Mouse (Mus musculus): Measurements from ENCODE around the gene Iqschfp.
A peak's percentile ranks its signal among the peaks of the same experiment; 100 is the strongest.

Gene Iqschfp

GRCm38 (mm10) chr3:68604467-68604866 lies 712.4 kb downstream of the Iqschfp start:
- DNase-seq (ENCODE audit: low spot score): no peak

- DNase-seq (ENCODE audit: low spot score): no peak
Measured at GRCm38 (mm10) chr3:68604962-68605361, 712.9 kb downstream of the Iqschfp start.

DNA sequence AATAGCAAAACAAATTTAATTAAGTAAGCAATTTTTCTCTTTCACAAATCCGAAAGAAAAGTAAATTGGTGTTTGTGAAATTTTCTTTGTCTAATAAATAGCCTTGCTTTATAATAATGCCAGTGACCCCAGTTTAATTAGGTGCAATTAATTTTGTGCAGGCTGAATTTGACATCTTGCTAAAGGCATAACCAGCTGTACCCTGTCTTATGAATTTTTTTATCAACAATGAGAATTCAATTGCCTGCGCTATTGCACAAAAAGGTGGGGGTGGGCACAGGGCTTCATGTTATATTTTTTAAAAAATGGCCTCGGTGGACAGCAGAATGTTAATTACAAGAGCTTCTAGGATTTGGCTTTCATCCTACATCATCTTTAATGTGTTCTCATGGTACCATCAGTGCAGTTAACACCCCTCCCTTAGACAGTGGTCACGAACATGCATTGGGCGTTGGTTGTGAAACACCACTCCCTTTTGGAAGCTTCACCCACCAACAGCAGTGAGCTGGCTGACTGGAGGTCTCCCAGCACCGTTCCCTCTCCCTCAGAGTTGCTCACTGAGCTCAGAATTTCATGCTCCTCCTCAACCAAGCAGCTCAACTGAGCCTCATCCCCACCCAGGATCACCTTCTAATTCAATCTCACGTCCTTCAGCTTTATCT lies 714.0 kb downstream of the Iqschfp start:
- no peak for DNase-seq (ENCODE audit: low spot score)

- no peak for DNase-seq (ENCODE audit: low spot score)
Measured at GRCm38 (mm10) chr3:68606730-68607129, 714.7 kb downstream of the Iqschfp start.

DNA sequence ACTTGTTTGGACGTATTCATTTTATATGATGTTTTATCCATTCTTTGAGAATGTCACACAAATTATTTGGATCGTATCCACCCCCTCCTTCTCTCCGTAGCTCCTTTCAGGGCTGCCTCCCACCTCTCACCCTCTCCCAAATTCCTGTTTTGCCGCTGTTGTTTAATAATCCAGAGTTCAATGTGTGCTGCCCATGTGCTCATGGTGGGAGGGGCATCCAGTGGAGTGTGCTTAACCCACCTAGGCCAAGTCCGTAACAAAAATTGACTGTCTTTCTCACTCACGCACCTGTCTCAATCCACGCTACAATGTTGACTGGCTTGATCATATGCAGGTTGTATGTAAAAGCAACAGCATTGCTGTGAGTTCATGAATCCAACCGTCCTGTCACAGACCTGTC lies 715.3 kb downstream of the Iqschfp start:
- DNase-seq (ENCODE audit: low spot score): no peak

GRCm38 (mm10) chr3:68608848-68609497 lies 716.9 kb downstream of the Iqschfp start:
- DNase-seq (ENCODE audit: low spot score): no peak

- no peak for DNase-seq (ENCODE audit: low spot score)
Measured at GRCm38 (mm10) chr3:68610011-68610410, 718.0 kb downstream of the Iqschfp start.

DNA sequence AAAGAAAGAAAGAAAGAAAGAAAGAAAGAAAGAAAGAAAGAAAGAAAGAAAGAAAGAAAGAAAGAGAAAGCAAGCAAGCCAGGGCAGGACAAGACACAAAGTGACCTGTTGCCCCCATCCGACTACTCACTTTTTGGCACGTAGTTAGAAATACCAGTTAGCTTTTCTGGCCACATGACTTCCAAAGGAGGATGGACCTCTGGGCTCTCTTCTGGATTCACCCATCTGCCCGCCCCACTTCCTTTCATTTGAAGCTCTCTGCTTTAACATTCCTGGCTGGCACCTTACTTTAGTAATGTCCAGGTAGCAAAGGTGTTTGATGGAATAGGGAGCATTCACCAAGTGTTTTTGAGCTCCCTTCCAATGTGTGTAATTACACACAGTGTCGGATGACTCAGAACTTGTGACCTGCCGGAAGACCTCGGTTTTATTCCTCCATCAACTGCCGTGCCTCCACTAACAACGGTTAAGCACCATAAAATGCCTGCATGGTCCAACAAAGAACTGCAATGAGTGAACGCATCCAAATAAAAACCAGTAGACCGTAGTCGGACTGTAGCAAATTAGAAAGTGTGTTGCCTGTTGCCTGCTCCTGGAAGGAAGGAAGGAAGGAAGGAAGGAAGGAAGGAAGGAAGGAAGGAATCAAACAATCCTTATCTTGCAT lies 718.7 kb downstream of the Iqschfp start:
- no peak for DNase-seq (ENCODE audit: low spot score)

DNA sequence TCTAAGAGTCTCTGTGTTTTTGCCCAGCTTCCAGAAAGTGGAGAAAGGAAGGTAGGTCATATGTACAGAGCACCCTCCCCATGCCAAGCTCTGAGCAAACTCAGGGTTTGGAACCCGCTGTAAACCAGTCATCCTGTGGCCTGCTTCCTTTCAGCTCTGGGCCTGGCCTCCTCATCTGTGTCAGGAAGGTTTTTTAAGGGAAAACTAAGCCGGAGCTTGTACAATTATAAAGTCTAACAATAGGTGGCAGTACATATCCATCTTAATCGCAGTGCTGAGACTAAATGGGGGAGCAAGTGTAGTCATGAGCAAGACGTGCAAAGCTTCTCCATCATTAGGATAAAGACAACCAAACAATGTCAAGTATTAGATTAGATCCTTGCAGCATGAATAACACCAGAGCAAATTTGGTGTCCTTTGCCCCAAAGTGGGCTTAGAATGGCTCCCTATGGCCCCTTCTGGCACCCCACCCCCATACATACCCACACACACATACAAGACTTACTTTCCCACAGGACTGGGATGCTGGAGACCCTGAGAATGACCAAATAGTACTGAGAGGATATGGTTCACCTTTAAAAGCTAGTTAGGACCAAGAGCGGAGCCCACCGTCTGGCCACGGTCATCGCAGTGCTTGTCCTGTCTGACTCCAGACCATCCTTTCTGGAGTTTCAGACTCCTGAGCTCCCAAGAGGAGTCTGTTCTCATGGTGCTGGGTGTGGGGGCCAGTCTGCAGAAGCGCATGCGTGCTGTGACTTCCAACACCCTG lies 723.2 kb downstream of the Iqschfp start:
- DNase-seq (ENCODE audit: low spot score): peak; percentile 14

- peak; percentile 3 for DNase-seq (ENCODE audit: low spot score)
Measured at GRCm38 (mm10) chr3:68616363-68616762, 724.3 kb downstream of the Iqschfp start.

GRCm38 (mm10) chr3:68617708-68618107 lies 725.7 kb downstream of the Iqschfp start:
- no peak for DNase-seq (ENCODE audit: low spot score)

- no peak for DNase-seq (ENCODE audit: low spot score)
Measured at GRCm38 (mm10) chr3:68619097-68619496, 727.1 kb downstream of the Iqschfp start.

DNA sequence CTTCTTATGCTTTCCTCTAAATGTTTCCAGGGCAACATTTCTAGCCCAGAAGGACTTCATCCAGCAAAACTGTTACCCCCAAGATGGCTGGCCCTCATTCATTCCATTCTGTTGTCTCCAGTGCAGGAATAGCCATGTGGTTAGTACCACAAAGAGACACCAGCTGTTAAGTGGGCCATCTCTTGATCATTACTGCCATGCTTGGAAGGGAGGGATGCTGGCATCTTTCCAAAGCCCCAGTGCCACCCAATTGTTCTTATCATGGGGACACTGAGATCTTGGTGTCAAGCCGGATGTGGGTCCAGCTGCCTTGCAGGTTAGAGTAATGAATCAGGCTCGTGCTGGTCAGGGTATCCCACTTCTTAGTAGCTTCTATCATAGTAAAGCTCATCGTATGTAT lies 729.9 kb downstream of the Iqschfp start:
- DNase-seq (ENCODE audit: low spot score): no peak

DNA sequence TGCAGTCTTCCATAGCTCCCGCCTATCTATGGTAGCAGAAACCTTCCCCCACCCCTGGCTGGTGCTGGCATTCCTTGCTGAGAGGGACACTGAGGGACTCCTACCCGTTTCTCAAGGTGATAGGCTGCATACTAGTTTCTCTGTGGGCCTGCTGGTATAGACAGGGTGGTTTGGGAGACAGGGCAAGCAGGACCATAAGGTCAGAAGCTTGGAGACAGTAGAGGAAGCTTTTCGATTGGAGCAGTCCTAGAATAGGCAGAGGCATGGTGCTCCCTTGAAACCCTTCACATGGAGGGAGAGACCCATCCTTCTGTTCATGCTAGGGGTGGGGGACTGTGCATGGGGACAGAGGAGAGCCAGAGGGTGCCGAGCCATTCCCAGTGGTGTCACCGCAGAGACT lies 731.0 kb downstream of the Iqschfp start:
- no peak for DNase-seq (ENCODE audit: low spot score)

GRCm38 (mm10) chr3:68624471-68624870 lies 732.4 kb downstream of the Iqschfp start:
- no peak for DNase-seq (ENCODE audit: low spot score)

GRCm38 (mm10) chr3:68630261-68630660 lies 738.2 kb downstream of the Iqschfp start:
- no peak for DNase-seq (ENCODE audit: low spot score)

- DNase-seq (ENCODE audit: low spot score): no peak
Measured at GRCm38 (mm10) chr3:68630821-68631220, 738.8 kb downstream of the Iqschfp start.

- DNase-seq (ENCODE audit: low spot score): no peak
Measured at GRCm38 (mm10) chr3:68632714-68633113, 740.7 kb downstream of the Iqschfp start.

DNA sequence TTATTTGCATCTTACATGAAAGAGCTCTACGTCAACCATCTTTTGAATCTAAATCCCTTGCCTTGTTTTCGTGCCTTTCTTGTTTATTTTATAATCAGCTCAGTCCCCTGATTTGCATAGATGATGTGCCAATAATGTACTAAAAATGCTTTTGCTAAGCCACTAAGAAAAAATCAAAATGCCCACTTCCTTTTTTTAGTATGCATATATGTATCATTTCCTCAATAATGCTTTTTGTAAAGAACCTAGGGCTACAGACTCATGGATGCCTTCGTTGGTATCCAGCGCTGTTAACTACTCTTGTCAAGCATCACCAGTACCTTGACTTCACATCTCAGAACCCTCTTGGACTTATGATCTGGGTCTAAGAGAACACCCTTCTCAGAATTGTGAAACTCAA lies 741.5 kb downstream of the Iqschfp start:
- no peak for DNase-seq (ENCODE audit: low spot score)

DNA sequence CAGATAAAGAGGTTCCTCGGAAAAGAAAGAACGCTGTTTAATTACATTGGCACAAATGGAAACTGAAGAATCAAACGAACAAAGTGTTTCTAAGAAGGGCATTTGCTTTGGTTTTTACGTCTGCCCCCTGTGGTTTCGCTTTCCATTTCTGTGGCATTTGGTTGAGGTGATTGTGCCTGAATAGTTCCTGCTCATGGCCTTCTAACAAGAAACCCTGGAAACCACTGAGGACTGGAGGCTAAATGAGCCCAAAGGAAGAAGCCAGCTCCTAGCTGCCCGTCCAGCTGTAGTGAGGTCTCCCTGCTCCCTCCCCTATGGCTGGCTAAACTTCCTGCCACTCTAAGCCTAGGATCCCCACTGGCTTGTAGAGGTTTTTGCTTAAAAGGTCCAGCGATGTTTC lies 745.9 kb downstream of the Iqschfp start:
- DNase-seq (ENCODE audit: low spot score): no peak

DNA sequence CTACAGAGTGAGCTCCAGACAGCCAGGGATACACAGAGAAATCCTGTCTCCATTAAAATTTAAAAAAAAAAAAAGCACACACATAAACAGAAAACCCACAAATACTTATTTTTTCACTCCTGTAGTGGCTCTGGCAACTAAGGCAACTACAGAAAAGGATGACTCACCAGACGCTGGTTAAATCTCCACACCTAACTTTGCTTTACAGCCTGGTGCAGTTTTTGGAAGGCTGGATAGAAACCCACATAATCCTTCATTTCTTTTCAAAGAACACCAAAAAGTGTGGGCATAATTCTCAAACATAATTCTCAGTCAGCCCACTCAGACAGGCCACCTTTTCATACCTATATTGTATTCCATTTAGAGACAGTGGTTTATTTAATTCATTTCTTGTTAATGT lies 746.7 kb downstream of the Iqschfp start:
- DNase-seq (ENCODE audit: low spot score): no peak

DNA sequence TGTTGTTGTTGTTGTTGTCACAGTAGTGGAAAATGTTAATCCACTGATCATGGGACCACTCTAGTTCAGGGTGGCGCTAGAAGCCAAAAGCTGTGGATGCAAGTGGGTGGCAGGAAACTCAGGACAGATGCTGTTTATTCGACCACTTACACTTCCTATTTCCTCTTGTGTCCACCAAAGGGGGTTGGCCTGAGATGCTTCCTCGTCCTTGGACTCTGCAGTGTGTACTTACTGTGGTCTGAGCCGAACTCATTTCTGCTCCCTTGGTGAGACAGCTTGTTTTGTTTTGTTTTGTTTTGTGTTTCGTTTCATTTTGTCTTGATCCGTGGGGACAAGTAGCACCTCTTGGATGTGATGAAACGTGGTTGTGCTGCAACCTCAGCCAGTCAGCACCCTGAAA lies 750.9 kb downstream of the Iqschfp start:
- no peak for DNase-seq (ENCODE audit: low spot score)
